Mouse (Mus musculus) brain, embryonic 14.5 days (tissue): ENCODE measurements at regions not wholly inside any gene's neighbourhood (a gene's known extent, or its start where the extent isn't known, plus 50 kb on each side); places are given as distances from the start of the nearest gene placed in this dataset.

Experiments used
- CTCF ChIP-seq: fragments of 200-500 bp; IDR thresholded peaks from 2 replicates; pipeline ENCODE4 v1.5.1; 2012; ENCODE audit warnings: inconsistent platforms, mild to moderate bottlenecking, moderate library complexity, borderline replicate concordance; ENCODE audit not compliant: insufficient read depth, insufficient read length; ENCODE audit errors: extremely low read depth
- POLR2A ChIP-seq: fragments of 200-500 bp; IDR thresholded peaks from 2 replicates; pipeline ENCODE4 v1.6.1; 2012; ENCODE audit warnings: mild to moderate bottlenecking, inconsistent platforms, borderline replicate concordance; ENCODE audit not compliant: poor library complexity, insufficient read depth, insufficient read length, severe bottlenecking; ENCODE audit errors: extremely low read depth

DNA sequence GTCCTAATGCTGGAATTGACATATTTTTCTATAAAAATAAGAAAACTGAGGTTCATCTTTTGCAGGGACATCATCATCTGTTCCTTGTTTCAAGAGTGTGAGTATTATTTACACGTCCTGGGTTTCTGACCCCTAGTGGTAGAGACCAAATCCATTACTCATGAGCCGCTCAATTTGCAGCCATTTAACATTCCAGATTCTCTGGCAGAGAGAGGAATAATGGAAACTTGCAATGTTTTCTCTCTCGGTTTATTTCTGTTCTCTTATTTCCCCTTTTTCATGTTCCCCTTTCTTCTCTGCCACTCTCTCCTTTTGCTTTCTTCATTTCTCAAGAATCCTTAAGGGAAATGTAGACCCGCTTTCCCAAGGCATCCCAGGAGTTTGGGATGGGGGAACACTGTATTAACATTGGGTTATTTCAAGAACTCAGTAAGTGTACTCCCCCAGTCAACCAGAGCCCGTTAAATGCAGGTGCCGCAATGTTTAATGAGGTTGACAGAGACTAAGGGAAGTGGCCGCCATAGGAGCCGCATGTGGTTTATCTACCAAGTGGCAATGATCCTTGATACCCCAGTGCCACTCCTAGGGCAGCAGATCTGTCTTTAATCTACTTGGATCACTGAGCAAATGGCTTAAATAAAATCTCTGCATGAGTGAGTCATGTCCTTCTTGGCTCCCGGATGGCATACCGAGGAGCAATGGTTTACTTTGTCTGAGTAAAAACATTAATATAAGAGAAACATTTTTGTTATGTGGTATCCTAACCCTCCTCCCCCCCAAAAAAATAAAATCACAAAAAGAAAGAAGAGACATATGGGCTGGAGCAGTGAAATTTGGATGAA lies 206.3 kb downstream of the Map2k6 start:
- TF ChIP-seq CTCF = no peak
- TF ChIP-seq POLR2A = no peak
